Comparison of ENCODE assay signal across 8 mouse cellular contexts in the genomic region with DNA sequence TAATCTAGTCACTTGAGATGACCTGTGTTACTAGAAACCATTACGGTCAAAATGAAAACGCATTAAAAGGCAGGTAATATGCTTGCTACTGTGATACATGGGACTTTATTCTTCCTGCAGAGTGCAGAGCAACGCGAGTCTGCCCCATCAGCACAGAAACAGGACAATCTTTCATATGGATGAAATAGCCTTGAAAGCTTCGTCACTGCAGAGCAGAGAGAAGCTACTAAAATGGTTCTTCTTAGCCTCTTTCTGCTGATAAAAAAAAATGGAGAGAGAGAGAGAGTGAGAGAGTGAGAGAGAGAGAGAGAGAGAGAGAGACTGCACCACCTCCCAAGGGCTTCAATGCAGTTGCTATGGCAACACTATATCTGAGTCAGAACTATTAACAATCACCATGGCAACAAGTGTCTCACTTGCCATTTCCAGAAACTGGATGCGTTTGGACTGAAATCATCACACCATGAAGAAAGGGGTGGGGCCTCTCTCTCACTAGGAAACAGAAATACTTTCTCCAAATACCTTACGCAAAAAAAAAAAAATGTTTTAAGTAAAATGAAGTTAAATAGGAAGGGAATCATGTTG.
DNase-seq lines count a peak whose midpoint lies in the region; ATAC-seq and TF ChIP-seq lines count a peak whose summit lies in the region.

No protein-coding gene starts in this region.

- WGBS in kidney, postnatal 0 days, result 59% methylated on average over 7 of the region's 7 CpGs
- 69% methylated on average over 7 of the region's 7 CpGs for WGBS in kidney, embryonic 15.5 days

- no peak for TF ChIP-seq CTCF in kidney, postnatal 0 days (IDR thresholded peaks at IDR 0.05; ENCODE audit: low read depth)

- ATAC-seq in kidney, postnatal 0 days (replicated peaks; ENCODE audit: low FRiP score, low read depth), result no peak
- ATAC-seq in kidney, embryonic 15.5 days (replicated peaks; ENCODE audit: low FRiP score), result no peak

- H3K27me3 ChIP-seq in kidney, postnatal 0 days (ENCODE audit: insufficient read depth, low read length), result no peaks in the 10 kb centered on the region
- no peaks in the 10 kb centered on the region for H3K27me3 ChIP-seq in kidney, embryonic 15.5 days

- H3K9ac ChIP-seq in kidney, postnatal 0 days (ENCODE audit: low read depth, low read length), result no peak overlapping the region
- no peak overlapping the region for H3K9ac ChIP-seq in kidney, embryonic 15.5 days

- intact Hi-C loops in left cerebral cortex, postnatal 4 days (cut with DNase I), result loop anchor here (10.0 kb wide), 1 partner anchor 103 kb away; no protein-coding TSS in a partner anchor

- no peaks in the 10 kb centered on the region for H3K9me3 ChIP-seq in kidney, postnatal 0 days (replicated peaks; ENCODE audit: low read length)
- no peaks in the 10 kb centered on the region for H3K9me3 ChIP-seq in kidney, embryonic 15.5 days (replicated peaks)

- H3K4me2 ChIP-seq in kidney, postnatal 0 days (ENCODE audit: low read length), result no peak overlapping the region
- H3K4me2 ChIP-seq in kidney, embryonic 15.5 days, result no peak overlapping the region

- H3K36me3 ChIP-seq in kidney, postnatal 0 days (ENCODE audit: insufficient read depth, low read length), result no peaks in the 10 kb centered on the region
- no peaks in the 10 kb centered on the region for H3K36me3 ChIP-seq in kidney, embryonic 15.5 days

- no peak overlapping the region for H3K27ac ChIP-seq in kidney, postnatal 0 days
- H3K27ac ChIP-seq in kidney, embryonic 15.5 days, result no peak overlapping the region

- no peaks in the 10 kb centered on the region for H3K4me1 ChIP-seq in kidney, postnatal 0 days (replicated peaks; ENCODE audit: insufficient read depth, low read length)
- no peaks in the 10 kb centered on the region for H3K4me1 ChIP-seq in kidney, embryonic 15.5 days

- H3K4me3 ChIP-seq in kidney, postnatal 0 days (replicated peaks; ENCODE audit: low read depth, low read length), result no peak overlapping the region
- no peak overlapping the region for H3K4me3 ChIP-seq in kidney, embryonic 15.5 days (replicated peaks)

- DNase-seq in kidney, postnatal 0 days (ENCODE audit: low spot score), result peak; percentile 30
- peak; percentile 7 to 27 for DNase-seq in frontal cortex, postnatal 14 days (ENCODE audit: low spot score in 2 of 2)
- DNase-seq in left cerebral cortex, postnatal 4 days, result peak; percentile 26
- DNase-seq in right cerebral cortex, postnatal 36 days (ENCODE audit: low spot score in 2 of 2), result peak; percentile 46 to 63
- DNase-seq in lung, postnatal 25 days (ENCODE audit: low spot score), result no peak
- DNase-seq in cerebellum, postnatal 4 days (ENCODE audit: low spot score in 2 of 2), result no peak
- DNase-seq in testis, postnatal 14 days (ENCODE audit: low spot score), result no peak

Comparison
In these comparisons a context has a peak if more than half of its experiments do, and no peak if none do; other contexts are left out.
1. DNase-seq: peak in kidney, postnatal 0 days (single experiment), frontal cortex, postnatal 14 days (2 of 2), left cerebral cortex, postnatal 4 days (single experiment) and right cerebral cortex, postnatal 36 days (2 of 2); none in lung, postnatal 25 days (single experiment), cerebellum, postnatal 4 days (0 of 2) and testis, postnatal 14 days (single experiment).